Mouse (Mus musculus) frontal cortex, postnatal 36 days (tissue): Measurements from ENCODE around the gene Il27ra.
A peak's percentile ranks its signal among the peaks of the same experiment; 100 is the strongest.
"Not testable (repeated sequence)": the region's sequence is repeated elsewhere in the genome, so short reads cannot be mapped to it uniquely, and the experiment has no call there.

ENCODE experiments used
- DNase-seq, 2 experiments: peaks; one replicate each; pipeline ENCODE4 v3.0.0; 2022; ENCODE audit warnings: low spot score in 2 of 2

Il27ra gene

GRCm38 (mm10) chr8:83996567-83997505, 45.6 kb downstream of the Il27ra start:
- DNase-seq = peak; percentile 70

DNA sequence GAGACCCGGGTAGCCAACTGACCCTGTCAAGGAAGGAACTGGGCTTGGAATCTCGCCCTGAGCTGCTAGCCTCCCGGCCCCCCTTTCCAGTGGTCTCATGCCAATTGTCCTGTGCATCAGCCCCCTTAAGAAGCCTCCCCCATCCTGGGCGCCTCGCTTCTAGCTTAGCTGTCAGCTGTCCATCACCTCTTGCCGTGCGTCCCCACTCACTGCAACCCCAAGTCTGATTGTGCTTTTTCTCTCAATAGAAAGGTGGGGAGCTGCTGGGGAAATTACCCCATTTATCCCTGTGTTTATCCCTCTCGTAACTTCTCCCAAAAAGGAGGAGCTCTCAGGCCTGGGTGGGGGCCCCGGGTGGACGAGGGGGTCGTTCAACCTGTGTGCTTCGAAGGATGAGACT, 46.4 kb downstream of the Il27ra start:
- DNase-seq = no peak

- DNase-seq = no peak
Measured at GRCm38 (mm10) chr8:83994030-83994429, 48.4 kb downstream of the Il27ra start.

- DNase-seq = no peak
Measured at GRCm38 (mm10) chr8:83992488-83992887, 49.9 kb downstream of the Il27ra start.

GRCm38 (mm10) chr8:83990170-83990569, 52.2 kb downstream of the Il27ra start:
- DNase-seq = no peak

DNA sequence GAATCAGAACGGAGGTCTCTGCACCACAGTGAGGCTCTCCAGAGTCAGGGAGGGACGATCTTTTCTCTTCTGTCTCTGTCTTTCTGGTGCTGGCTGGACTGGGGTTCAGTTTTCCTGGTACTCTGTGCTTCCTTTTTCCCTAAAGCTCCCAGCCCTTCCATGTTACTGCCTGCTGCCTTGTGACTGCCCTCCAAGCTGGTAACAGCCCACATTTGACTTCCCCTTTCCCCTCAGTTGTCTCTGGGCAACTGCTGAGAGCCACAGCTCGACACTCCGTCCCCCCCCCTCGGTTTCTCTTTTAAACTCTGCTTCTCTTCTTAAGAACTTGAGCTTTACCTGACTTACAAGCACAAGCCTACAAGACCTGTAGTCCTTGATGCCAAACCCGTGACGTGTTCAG, 53.1 kb downstream of the Il27ra start:
- DNase-seq = no peak

- DNase-seq = not testable (repeated sequence)
Measured at GRCm38 (mm10) chr8:83983222-83983621, 59.2 kb downstream of the Il27ra start.

DNA sequence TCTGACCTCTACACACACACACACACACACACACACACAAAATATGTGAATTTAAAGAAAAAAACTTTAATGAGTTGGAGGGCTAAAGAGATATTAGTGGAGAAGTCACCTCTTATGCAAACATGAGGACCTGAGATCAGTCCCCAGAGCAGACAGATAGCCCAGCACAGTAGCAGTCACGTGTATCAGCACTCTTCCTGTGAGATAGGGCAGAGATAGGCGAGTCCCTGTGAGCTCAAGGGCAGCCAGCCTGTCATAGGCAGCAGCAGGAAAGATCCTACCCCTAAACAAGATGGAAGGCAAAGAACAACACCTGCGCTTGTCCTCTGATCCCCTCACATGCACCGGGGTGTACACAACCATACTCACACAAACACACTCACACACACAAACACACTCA, 59.9 kb downstream of the Il27ra start:
- no peak for DNase-seq

DNA sequence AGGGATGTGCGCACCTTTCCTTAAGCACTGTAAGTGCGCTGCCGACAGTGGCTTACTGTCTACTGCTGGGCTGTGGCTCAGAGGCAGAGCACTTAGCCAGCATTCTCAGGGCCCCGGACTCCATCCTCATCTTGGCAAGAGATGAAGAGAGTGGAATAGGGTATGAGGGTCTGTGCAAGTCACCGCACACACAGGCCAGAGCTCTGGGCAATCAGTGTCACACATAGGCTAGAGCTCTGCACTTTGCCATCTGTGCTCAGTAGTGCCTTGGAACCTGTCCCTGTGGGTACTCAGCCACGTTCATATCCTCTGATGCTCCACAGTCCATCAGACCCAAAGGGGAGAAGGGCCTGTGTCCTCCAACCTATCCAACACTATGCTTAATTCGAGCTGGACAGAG, 60.9 kb downstream of the Il27ra start:
- no peak for DNase-seq

DNA sequence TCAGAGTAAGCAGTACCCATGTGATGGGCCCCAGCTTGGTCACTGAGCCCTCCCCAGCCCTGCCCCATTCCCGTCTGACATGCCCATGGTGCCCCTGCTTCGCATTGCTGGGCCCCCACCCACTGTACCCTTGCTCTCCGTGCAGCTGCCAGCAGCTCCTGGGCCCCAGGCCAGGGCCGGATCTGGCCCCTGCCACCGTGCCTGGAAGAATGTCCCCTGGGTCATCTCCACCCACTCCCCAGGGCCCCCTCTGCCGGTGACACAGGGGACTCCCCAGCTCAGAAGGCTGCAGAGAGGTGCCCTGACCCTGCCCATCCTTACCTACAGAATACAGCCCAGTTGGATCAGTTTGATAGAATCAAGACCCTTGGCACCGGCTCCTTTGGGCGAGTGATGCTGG, 61.5 kb downstream of the Il27ra start:
- DNase-seq = no peak
